ENCODE assay signal across 27 mouse cellular contexts in the genomic region with DNA sequence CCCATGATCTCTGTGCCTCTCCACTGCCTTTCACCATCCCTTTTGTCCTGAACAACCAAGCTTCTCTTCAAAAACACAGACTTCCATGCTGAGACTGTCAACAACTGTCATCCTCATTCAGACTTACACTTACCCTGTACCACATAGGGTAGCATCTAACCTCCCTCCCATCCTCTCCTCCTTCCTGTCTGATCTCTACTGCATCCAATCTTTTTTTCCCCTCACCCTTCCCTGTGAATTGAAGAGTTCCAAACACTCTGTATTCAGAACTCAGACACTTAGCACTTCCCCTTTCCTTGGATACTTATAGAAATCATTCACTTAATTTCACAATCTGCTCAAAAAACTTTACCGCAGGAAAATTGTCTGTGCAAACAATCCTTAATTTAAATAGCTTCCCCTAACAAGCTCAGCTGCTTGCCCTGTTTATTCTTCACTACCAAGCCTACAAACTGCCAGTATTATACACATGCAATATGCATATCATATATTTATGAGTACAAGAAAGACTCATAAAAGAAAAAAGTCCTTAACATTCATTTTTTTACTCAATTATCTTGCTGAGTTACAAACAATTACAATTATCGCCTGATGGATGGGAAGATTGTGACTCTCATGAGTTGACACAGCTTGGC.
"Had no signal": no experiment of that assay in that cellular context is flagged by ENCODE, and none has a peak within 500 bp of the region (broad histone marks: within the 10 kb centered on the region; RNA-seq: fewer than 3 reads in every experiment).

No protein-coding gene starts in this region.

- H3K4me1 ChIP-seq: heart, embryonic 13.5 days; heart, embryonic 15.5 days; hindbrain, embryonic 13.5 days; hindbrain, embryonic 15.5 days; kidney, embryonic 15.5 days; limb, embryonic 13.5 days; limb, embryonic 15.5 days; liver, embryonic 12.5 days had no signal

- H3K36me3 ChIP-seq: heart, embryonic 13.5 days; heart, embryonic 15.5 days; hindbrain, embryonic 13.5 days; hindbrain, embryonic 15.5 days; kidney, embryonic 15.5 days; limb, embryonic 13.5 days; limb, embryonic 15.5 days; liver, embryonic 12.5 days had no signal

- ATAC-seq: hindbrain, postnatal 0 days; intestine, embryonic 16.5 days; liver, embryonic 12.5 days had no signal

- H3K27me3 ChIP-seq: heart, embryonic 13.5 days; heart, embryonic 15.5 days; hindbrain, embryonic 13.5 days; hindbrain, embryonic 15.5 days; kidney, embryonic 15.5 days; limb, embryonic 13.5 days; limb, embryonic 15.5 days; liver, embryonic 12.5 days had no signal

- DNase-seq: gastrocnemius, postnatal 14 days; gastrocnemius, postnatal 36 days; heart, adult 11 months; heart, adult 2 months; heart, postnatal 14 days; heart, postnatal 36 days; kidney, adult 11 months; kidney, adult 2 months; kidney, adult 9 months; kidney, postnatal 14 days; kidney, postnatal 36 days; layer of hippocampus, adult 9-11 months; layer of hippocampus, postnatal 36 days; left cerebral cortex, postnatal 4 days had no signal

- H3K9me3 ChIP-seq: heart, embryonic 13.5 days; heart, embryonic 15.5 days; hindbrain, embryonic 13.5 days; hindbrain, embryonic 15.5 days; kidney, embryonic 15.5 days; limb, embryonic 13.5 days; limb, embryonic 15.5 days; liver, embryonic 12.5 days had no signal

- H3K4me3 ChIP-seq: heart, adult 2 months; heart, embryonic 13.5 days; heart, embryonic 15.5 days; hindbrain, embryonic 13.5 days; hindbrain, embryonic 15.5 days; kidney, embryonic 15.5 days; limb, embryonic 13.5 days; limb, embryonic 15.5 days; liver, embryonic 12.5 days had no signal

- H3K9ac ChIP-seq: heart, embryonic 13.5 days; heart, embryonic 15.5 days; hindbrain, embryonic 13.5 days; hindbrain, embryonic 15.5 days; kidney, embryonic 15.5 days; limb, embryonic 13.5 days; limb, embryonic 15.5 days; liver, embryonic 12.5 days; liver, embryonic 14.5 days had no signal

- H3K4me2 ChIP-seq: heart, embryonic 11.5 days; heart, embryonic 13.5 days; heart, embryonic 15.5 days; hindbrain, embryonic 13.5 days; hindbrain, embryonic 15.5 days; kidney, embryonic 15.5 days; limb, embryonic 13.5 days; limb, embryonic 15.5 days; liver, embryonic 12.5 days had no signal

- H3K27ac ChIP-seq: heart, adult 2 months; heart, embryonic 13.5 days; heart, embryonic 15.5 days; hindbrain, embryonic 13.5 days; hindbrain, embryonic 15.5 days; hindbrain, postnatal 0 days; kidney, embryonic 15.5 days; kidney, postnatal 0 days; limb, embryonic 13.5 days; limb, embryonic 15.5 days; liver, embryonic 12.5 days; liver, embryonic 14.5 days had no signal
